Mouse (Mus musculus) C2C12 (cell line): Measurements from ENCODE around the gene Tmem240. TPM values are rescaled to one million over a fixed set of nuclear protein-coding genes. Genes with fewer than 3 reads are reported as not detected.

ENCODE experiments used
- microRNA-seq: library from miRNA; unstranded; fragments of <30 nt; microRNA quantifications from one replicate; pipeline ENCODE4, GENCODE M21; 2019; ENCODE audit warnings: borderline microRNAs expressed
- polyA plus RNA-seq: library from polyadenylated mRNA; unstranded; fragments of >200 nt; fragmentation: generic; extraction: Trizol; gene quantifications from one replicate; pipeline ENCODE4 v1.2.1, GENCODE M21; 2012; ENCODE audit warnings: missing spikeins

The Tmem240 gene
- polyA plus RNA-seq, 1 experiment = 0.39 TPM

Small RNA genes within 50 kb of the gene (microRNA-seq; reads per million reads assigned to microRNA genes)
- gene Gm27743 = not detected

Other genes starting within 250 kb of the Tmem240 start
- 338 TPM for gene Gnb1, start 243.4 kb upstream of the Tmem240 start, polyA plus RNA-seq
- gene Nadk, start 172.4 kb upstream of the Tmem240 start, polyA plus RNA-seq = 209 TPM
- 6.3 TPM for gene Slc35e2, start 133.4 kb upstream of the Tmem240 start, polyA plus RNA-seq
- 40.4 TPM for gene Cdk11b, start 109.9 kb upstream of the Tmem240 start, polyA plus RNA-seq
- not detected for gene Gm10563, start 89.4 kb upstream of the Tmem240 start, polyA plus RNA-seq
- 4.5 TPM for gene Mmp23, start 81.4 kb upstream of the Tmem240 start, polyA plus RNA-seq
- 16.2 TPM for gene Mib2, start 65.6 kb upstream of the Tmem240 start, polyA plus RNA-seq
- gene Fndc10, start 40.5 kb upstream of the Tmem240 start, polyA plus RNA-seq = 9.0 TPM
- gene Ssu72, start 30.0 kb upstream of the Tmem240 start, polyA plus RNA-seq = 92.4 TPM
- gene Atad3a, start 26.3 kb downstream of the Tmem240 start, polyA plus RNA-seq = 72.9 TPM
- 1.0 TPM for gene Vwa1, start 39.9 kb downstream of the Tmem240 start, polyA plus RNA-seq
- 0.18 TPM for gene Tmem88b, start 51.1 kb downstream of the Tmem240 start, polyA plus RNA-seq
- gene Ankrd65, start 55.6 kb downstream of the Tmem240 start, polyA plus RNA-seq = not detected
- gene Mrpl20, start 68.1 kb downstream of the Tmem240 start, polyA plus RNA-seq = 262 TPM
- gene Ccnl2, start 77.7 kb downstream of the Tmem240 start, polyA plus RNA-seq = 18.8 TPM
- 140 TPM for gene Aurkaip1, start 96.5 kb downstream of the Tmem240 start, polyA plus RNA-seq
- 38.0 TPM for gene Mxra8, start 104.9 kb downstream of the Tmem240 start, polyA plus RNA-seq
- gene Dvl1, start 112.6 kb downstream of the Tmem240 start, polyA plus RNA-seq = 46.6 TPM
- gene Tas1r3, start 128.6 kb downstream of the Tmem240 start, polyA plus RNA-seq = 0.08 TPM
- gene Cptp, start 134.6 kb downstream of the Tmem240 start, polyA plus RNA-seq = 11.8 TPM
- gene Ints11, start 134.7 kb downstream of the Tmem240 start, polyA plus RNA-seq = 68.4 TPM
- 30.7 TPM for gene Pusl1, start 157.0 kb downstream of the Tmem240 start, polyA plus RNA-seq
- 31.0 TPM for gene Acap3, start 157.0 kb downstream of the Tmem240 start, polyA plus RNA-seq
- 68.2 TPM for gene Ube2j2, start 209.0 kb downstream of the Tmem240 start, polyA plus RNA-seq
- 2.4 TPM for gene C1qtnf12, start 227.5 kb downstream of the Tmem240 start, polyA plus RNA-seq